Mouse (Mus musculus): Measurements from ENCODE around the gene P2ry6. TPM values are rescaled to one million over a fixed set of nuclear protein-coding genes. Genes with fewer than 3 reads are reported as not detected.
A peak's percentile ranks its signal among the peaks of the same experiment; 100 is the strongest.

Gene P2ry6
- polyA plus RNA-seq, 1 experiment from 2014 or later: 4.3 TPM

GRCm38 (mm10) chr7:101010741-101011140, 36.3 kb upstream of the P2ry6 start:
- ATAC-seq (ENCODE audit: insufficient number of reproducible peaks, insufficient read depth, low FRiP score, low read depth): no peak
- H3K4me3 ChIP-seq (ENCODE audit: control insufficient read depth in 1 of 2, insufficient read depth in 1 of 2, low read depth in 1 of 2, low read length in 2 of 2): peak overlapping the region in 1 of 2 experiments; percentile 60; a peak in 1 of 4 replicates
- no peaks in the 10 kb centered on the region for H3K36me3 ChIP-seq (ENCODE audit: control insufficient read depth, insufficient read depth, low read length)
- WGBS: 62% methylated on average over 3 of the region's 3 CpGs
- H3K27ac ChIP-seq (replicated peaks in 1 of 2; ENCODE audit: control insufficient read depth in 1 of 2, insufficient read depth in 1 of 2, low read depth in 2 of 2, low read length in 2 of 2): no peak overlapping the region
- H3K4me1 ChIP-seq (ENCODE audit: control insufficient read depth in 2 of 2, insufficient read depth in 2 of 2, low read length in 2 of 2): peaks cover 5 to 8% of the 10 kb centered on the region in 2 experiments; a peak in 2 of 4 replicates
- peaks cover 43% of the 10 kb centered on the region for H3K27me3 ChIP-seq (ENCODE audit: control insufficient read depth, insufficient read depth, low read length)
- no peaks in the 10 kb centered on the region for H3K9me3 ChIP-seq (ENCODE audit: control insufficient read depth, low read length)
- no peak overlapping the region for H3K9ac ChIP-seq (ENCODE audit: low read length)
- H3K4me2 ChIP-seq (ENCODE audit: low read length): peak overlapping the region; percentile 96; the same call in 1 of the 2 replicates

- Histone ChIP-seq H3K9ac (ENCODE audit: low read length) (no peak overlapping the region), H3K36me3 (ENCODE audit: control insufficient read depth, insufficient read depth, low read length) (no peaks in the 10 kb centered on the region), H3K4me1 (ENCODE audit: control insufficient read depth in 2 of 2, insufficient read depth in 2 of 2, low read length in 2 of 2) (peaks cover 8 to 9% of the 10 kb centered on the region in 2 experiments; a peak in 2 of 4 replicates), H3K27me3 (ENCODE audit: control insufficient read depth, insufficient read depth, low read length) (peaks cover 21% of the 10 kb centered on the region), H3K4me3 (ENCODE audit: control insufficient read depth in 1 of 2, insufficient read depth in 1 of 2, low read depth in 1 of 2, low read length in 2 of 2) (no peak overlapping the region), H3K4me2 (ENCODE audit: low read length) (no peak overlapping the region), H3K9me3 (ENCODE audit: control insufficient read depth, low read length) (no peaks in the 10 kb centered on the region), H3K27ac (replicated peaks in 1 of 2; ENCODE audit: control insufficient read depth in 1 of 2, insufficient read depth in 1 of 2, low read depth in 2 of 2, low read length in 2 of 2) (no peak overlapping the region)
- WGBS: 71% methylated on average over 2 of the region's 2 CpGs
- ATAC-seq (ENCODE audit: insufficient number of reproducible peaks, insufficient read depth, low FRiP score, low read depth): no peak
Observed at GRCm38 (mm10) chr7:101006201-101006600, 31.8 kb upstream of the P2ry6 start.

GRCm38 (mm10) chr7:101005119-101005518, 30.7 kb upstream of the P2ry6 start:
- Histone ChIP-seq H3K4me1 (ENCODE audit: control insufficient read depth in 2 of 2, insufficient read depth in 2 of 2, low read length in 2 of 2) (peaks cover 8 to 9% of the 10 kb centered on the region in 2 experiments; a peak in 2 of 4 replicates), H3K9me3 (ENCODE audit: control insufficient read depth, low read length) (no peaks in the 10 kb centered on the region), H3K36me3 (ENCODE audit: control insufficient read depth, insufficient read depth, low read length) (no peaks in the 10 kb centered on the region), H3K4me2 (ENCODE audit: low read length) (no peak overlapping the region), H3K4me3 (ENCODE audit: control insufficient read depth in 1 of 2, insufficient read depth in 1 of 2, low read depth in 1 of 2, low read length in 2 of 2) (no peak overlapping the region), H3K9ac (ENCODE audit: low read length) (no peak overlapping the region), H3K27me3 (ENCODE audit: control insufficient read depth, insufficient read depth, low read length) (peaks cover 10% of the 10 kb centered on the region; the same call in 1 of the 2 replicates), H3K27ac (replicated peaks in 1 of 2; ENCODE audit: control insufficient read depth in 1 of 2, insufficient read depth in 1 of 2, low read depth in 2 of 2, low read length in 2 of 2) (no peak overlapping the region)
- WGBS: 78% methylated on average over 4 of the region's 4 CpGs
- no peak for ATAC-seq (ENCODE audit: insufficient number of reproducible peaks, insufficient read depth, low FRiP score, low read depth)

- Histone ChIP-seq H3K4me1 (ENCODE audit: control insufficient read depth in 2 of 2, insufficient read depth in 2 of 2, low read length in 2 of 2) (peaks cover 8 to 9% of the 10 kb centered on the region in 2 experiments; a peak in 2 of 4 replicates), H3K9ac (ENCODE audit: low read length) (no peak overlapping the region), H3K4me2 (ENCODE audit: low read length) (no peak overlapping the region), H3K9me3 (ENCODE audit: control insufficient read depth, low read length) (no peaks in the 10 kb centered on the region), H3K36me3 (ENCODE audit: control insufficient read depth, insufficient read depth, low read length) (no peaks in the 10 kb centered on the region), H3K4me3 (ENCODE audit: control insufficient read depth in 1 of 2, insufficient read depth in 1 of 2, low read depth in 1 of 2, low read length in 2 of 2) (no peak overlapping the region), H3K27me3 (ENCODE audit: control insufficient read depth, insufficient read depth, low read length) (no peaks in the 10 kb centered on the region), H3K27ac (replicated peaks in 1 of 2; ENCODE audit: control insufficient read depth in 1 of 2, insufficient read depth in 1 of 2, low read depth in 2 of 2, low read length in 2 of 2) (no peak overlapping the region)
- 68% methylated on average over 11 of the region's 11 CpGs for WGBS
- ATAC-seq (ENCODE audit: insufficient number of reproducible peaks, insufficient read depth, low FRiP score, low read depth): no peak
Observed at GRCm38 (mm10) chr7:101003442-101004326, 29.2 kb upstream of the P2ry6 start.

- Histone ChIP-seq H3K4me3 (ENCODE audit: control insufficient read depth in 1 of 2, insufficient read depth in 1 of 2, low read depth in 1 of 2, low read length in 2 of 2) (no peak overlapping the region), H3K36me3 (ENCODE audit: control insufficient read depth, insufficient read depth, low read length) (no peaks in the 10 kb centered on the region), H3K9ac (ENCODE audit: low read length) (no peak overlapping the region), H3K4me1 (ENCODE audit: control insufficient read depth in 2 of 2, insufficient read depth in 2 of 2, low read length in 2 of 2) (peaks cover 8 to 10% of the 10 kb centered on the region in 2 experiments; a peak in 2 of 4 replicates), H3K4me2 (ENCODE audit: low read length) (no peak overlapping the region), H3K9me3 (ENCODE audit: control insufficient read depth, low read length) (no peaks in the 10 kb centered on the region), H3K27me3 (ENCODE audit: control insufficient read depth, insufficient read depth, low read length) (no peaks in the 10 kb centered on the region), H3K27ac (replicated peaks in 1 of 2; ENCODE audit: control insufficient read depth in 1 of 2, insufficient read depth in 1 of 2, low read depth in 2 of 2, low read length in 2 of 2) (no peak overlapping the region)
- no peak for ATAC-seq (ENCODE audit: insufficient number of reproducible peaks, insufficient read depth, low FRiP score, low read depth)
- 58% methylated on average over 6 of the region's 6 CpGs for WGBS
Observed at GRCm38 (mm10) chr7:101002274-101002673, 27.8 kb upstream of the P2ry6 start.

GRCm38 (mm10) chr7:100999623-101000022, 25.2 kb upstream of the P2ry6 start:
- Histone ChIP-seq H3K9ac (ENCODE audit: low read length) (no peak overlapping the region), H3K27me3 (ENCODE audit: control insufficient read depth, insufficient read depth, low read length) (no peaks in the 10 kb centered on the region), H3K4me3 (ENCODE audit: control insufficient read depth in 1 of 2, insufficient read depth in 1 of 2, low read depth in 1 of 2, low read length in 2 of 2) (no peak overlapping the region), H3K4me1 (ENCODE audit: control insufficient read depth in 2 of 2, insufficient read depth in 2 of 2, low read length in 2 of 2) (peaks cover 8 to 11% of the 10 kb centered on the region in 2 experiments; a peak in 2 of 4 replicates), H3K36me3 (ENCODE audit: control insufficient read depth, insufficient read depth, low read length) (no peaks in the 10 kb centered on the region), H3K9me3 (ENCODE audit: control insufficient read depth, low read length) (no peaks in the 10 kb centered on the region), H3K4me2 (ENCODE audit: low read length) (no peak overlapping the region), H3K27ac (replicated peaks in 1 of 2; ENCODE audit: control insufficient read depth in 1 of 2, insufficient read depth in 1 of 2, low read depth in 2 of 2, low read length in 2 of 2) (no peak overlapping the region)
- no peak for ATAC-seq (ENCODE audit: insufficient number of reproducible peaks, insufficient read depth, low FRiP score, low read depth)
- 73% methylated on average over 5 of the region's 5 CpGs for WGBS

GRCm38 (mm10) chr7:100998578-100998960, 24.1 kb upstream of the P2ry6 start:
- Histone ChIP-seq H3K9me3 (ENCODE audit: control insufficient read depth, low read length) (no peaks in the 10 kb centered on the region), H3K27me3 (ENCODE audit: control insufficient read depth, insufficient read depth, low read length) (no peaks in the 10 kb centered on the region), H3K27ac (replicated peaks in 1 of 2; ENCODE audit: control insufficient read depth in 1 of 2, insufficient read depth in 1 of 2, low read depth in 2 of 2, low read length in 2 of 2) (no peak overlapping the region), H3K4me3 (ENCODE audit: control insufficient read depth in 1 of 2, insufficient read depth in 1 of 2, low read depth in 1 of 2, low read length in 2 of 2) (no peak overlapping the region), H3K4me1 (ENCODE audit: control insufficient read depth in 2 of 2, insufficient read depth in 2 of 2, low read length in 2 of 2) (peaks cover 8 to 11% of the 10 kb centered on the region in 2 experiments; a peak in 2 of 4 replicates), H3K36me3 (ENCODE audit: control insufficient read depth, insufficient read depth, low read length) (no peaks in the 10 kb centered on the region), H3K4me2 (ENCODE audit: low read length) (no peak overlapping the region), H3K9ac (ENCODE audit: low read length) (no peak overlapping the region)
- ATAC-seq (ENCODE audit: insufficient number of reproducible peaks, insufficient read depth, low FRiP score, low read depth): no peak
- WGBS: 73% methylated on average over 24 of the region's 24 CpGs

Measured in heart, embryonic 14.5 days (tissue).